8 mouse cellular contexts compared by ENCODE assay signal in the genomic region with DNA sequence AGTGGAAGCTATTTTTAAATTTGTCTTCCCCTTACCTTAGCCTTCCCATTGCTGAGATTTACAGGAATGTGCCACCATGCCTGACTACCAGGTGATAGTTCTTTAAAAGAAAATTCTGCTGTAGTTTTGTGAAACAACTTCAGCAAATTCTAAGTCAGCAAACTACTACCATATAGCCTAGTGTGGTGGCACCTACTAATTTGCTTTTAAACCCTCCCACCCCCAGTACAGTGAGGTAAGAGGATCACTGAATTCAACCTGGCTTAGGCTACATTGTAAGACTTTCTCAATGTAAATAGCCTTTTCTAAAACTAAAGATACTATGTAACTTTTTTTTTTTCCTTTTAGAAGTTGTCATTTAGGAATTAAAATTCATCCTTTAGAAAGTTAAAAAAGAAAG. TPM values are rescaled to one million over a fixed set of nuclear protein-coding genes. Genes with fewer than 3 reads are reported as not detected.
DNase-seq lines count a peak whose midpoint lies in the region; ATAC-seq and TF ChIP-seq lines count a peak whose summit lies in the region.

No protein-coding gene starts in this region.

- TF ChIP-seq CTCF in heart, postnatal 0 days (IDR thresholded peaks at IDR 0.05; ENCODE audit: low read depth), result no peak
- TF ChIP-seq CTCF in cortical plate, adult 2 months (IDR thresholded peaks at IDR 0.05; ENCODE audit: extremely low read depth, insufficient read depth, low read length), result no peak

- DNase-seq in heart, postnatal 0 days (ENCODE audit: low spot score), result no peak
- no peak for DNase-seq in heart, postnatal 36 days
- no peak for DNase-seq in midbrain, embryonic 14.5 days
- no peak for DNase-seq in urinary bladder, adult 2 months (ENCODE audit: low spot score)
- DNase-seq in cerebellum, postnatal 25 days, result no peak
- no peak for DNase-seq in left cerebral cortex, adult 18-20 months (ENCODE audit: low spot score in 2 of 2)

- H3K4me2 ChIP-seq in heart, postnatal 0 days (ENCODE audit: low read depth, low read length), result peak overlapping the region; percentile 86
- peak overlapping the region; percentile 73 for H3K4me2 ChIP-seq in hindbrain, embryonic 16.5 days (ENCODE audit: low read length)
- peak overlapping the region; percentile 60 for H3K4me2 ChIP-seq in midbrain, embryonic 14.5 days (ENCODE audit: low read length)

- intact Hi-C loops in heart, postnatal 36 days (cut with DNase I), result loop anchor here (2.0 kb wide), 1 partner anchor 87 kb away; a partner anchor contains a TSS

- no peaks in the 10 kb centered on the region for H3K27me3 ChIP-seq in heart, postnatal 0 days (ENCODE audit: control insufficient read depth, insufficient read depth, low read length)
- no peaks in the 10 kb centered on the region for H3K27me3 ChIP-seq in hindbrain, embryonic 16.5 days (replicated peaks; ENCODE audit: control insufficient read depth, insufficient read depth, low read length)
- H3K27me3 ChIP-seq in midbrain, embryonic 14.5 days (ENCODE audit: control insufficient read depth, insufficient read depth, low read length), result no peaks in the 10 kb centered on the region

- H3K4me1 ChIP-seq in heart, postnatal 0 days (ENCODE audit: control insufficient read depth, insufficient read depth), result peaks cover 9% of the 10 kb centered on the region; the same call in 1 of the 2 replicates
- H3K4me1 ChIP-seq in cortical plate, adult 2 months (ENCODE audit: control insufficient read depth, insufficient read depth, low read length), result peaks cover 3% of the 10 kb centered on the region; the same call in 1 of the 2 replicates
- H3K4me1 ChIP-seq in hindbrain, embryonic 16.5 days (ENCODE audit: control insufficient read depth, insufficient read depth, low read depth, low read length), result peaks cover 21% of the 10 kb centered on the region
- H3K4me1 ChIP-seq in midbrain, embryonic 14.5 days (ENCODE audit: control insufficient read depth, insufficient read depth, low read length), result peaks cover 17% of the 10 kb centered on the region

- H3K9me3 ChIP-seq in heart, postnatal 0 days (replicated peaks; ENCODE audit: control insufficient read depth, low read length), result no peaks in the 10 kb centered on the region
- no peaks in the 10 kb centered on the region for H3K9me3 ChIP-seq in hindbrain, embryonic 16.5 days (ENCODE audit: control insufficient read depth, low read length)
- no peaks in the 10 kb centered on the region for H3K9me3 ChIP-seq in midbrain, embryonic 14.5 days (ENCODE audit: control insufficient read depth, low read length)

- no peak for TF ChIP-seq POLR2A in cortical plate, adult 2 months (IDR thresholded peaks at IDR 0.05; ENCODE audit: extremely low read depth, insufficient read depth, low read length)

- no peak for ATAC-seq in heart, postnatal 0 days (ENCODE audit: insufficient read depth, low read depth)
- ATAC-seq in hindbrain, embryonic 16.5 days, result no peak
- no peak for ATAC-seq in midbrain, embryonic 14.5 days (ENCODE audit: low FRiP score, low TSS enrichment)

- H3K36me3 ChIP-seq in heart, postnatal 0 days (replicated peaks; ENCODE audit: control insufficient read depth, insufficient read depth, low read length), result peaks cover 13% of the 10 kb centered on the region
- peaks cover 4% of the 10 kb centered on the region; the same call in 1 of the 2 replicates for H3K36me3 ChIP-seq in hindbrain, embryonic 16.5 days (ENCODE audit: control insufficient read depth, insufficient read depth, low read length)
- H3K36me3 ChIP-seq in midbrain, embryonic 14.5 days (ENCODE audit: control insufficient read depth, insufficient read depth, low read length), result peaks cover 9% of the 10 kb centered on the region; the same call in 1 of the 2 replicates

- H3K4me3 ChIP-seq in heart, postnatal 0 days (ENCODE audit: low read depth, low read length), result peak overlapping the region; percentile 83
- H3K4me3 ChIP-seq in cortical plate, adult 2 months (ENCODE audit: insufficient read depth, low read length), result peak overlapping the region; percentile 87; the same call in 1 of the 2 replicates
- H3K4me3 ChIP-seq in hindbrain, embryonic 16.5 days (ENCODE audit: low read length), result peak overlapping the region; percentile 93
- H3K4me3 ChIP-seq in midbrain, embryonic 14.5 days (replicated peaks; ENCODE audit: low read depth, low read length), result peak overlapping the region; percentile 92

- no peak overlapping the region for H3K27ac ChIP-seq in heart, postnatal 0 days (ENCODE audit: low read depth)
- H3K27ac ChIP-seq in cortical plate, adult 2 months (ENCODE audit: insufficient read depth, low read length), result no peak overlapping the region
- H3K27ac ChIP-seq in hindbrain, embryonic 16.5 days (ENCODE audit: low read depth, low read length), result no peak overlapping the region
- no peak overlapping the region for H3K27ac ChIP-seq in midbrain, embryonic 14.5 days (replicated peaks; ENCODE audit: low read depth, low read length)

- H3K9ac ChIP-seq in heart, postnatal 0 days (replicated peaks; ENCODE audit: low read depth, low read length), result no peak overlapping the region
- no peak overlapping the region; the same call in 1 of the 2 replicates for H3K9ac ChIP-seq in hindbrain, embryonic 16.5 days (ENCODE audit: low read depth, low read length)
- 0 out of 2 replicates have a peak overlapping the region, but pooled peaks have one; percentile 81 for H3K9ac ChIP-seq in midbrain, embryonic 14.5 days (replicated peaks; ENCODE audit: low read length)

- TF ChIP-seq EP300 in heart, postnatal 0 days (IDR thresholded peaks at IDR 0.05; ENCODE audit: low read depth), result no peak

RNA-seq across cellular contexts. Expression of a gene that starts 1.5 kb away (rescaled TPM):
- total RNA-seq in heart, postnatal 0 days (2014; rRNA removed; ENCODE audit: low replicate concordance), result 34.0 and 51.2 TPM in 2 replicates
- 32.3 and 33.8 TPM in 2 replicates for polyA plus RNA-seq in heart, postnatal 0 days (2015; fragmentation: Nextera tagmentation; extraction: Ambion mirVana)
- 10 to 100 TPM; 33.2 to 33.9 TPM for total RNA-seq in heart, postnatal 36 days (2021)
- 31.2 and 32.4 TPM in 2 replicates for polyA plus RNA-seq in cortical plate, adult 2 months (2012; rRNA removed)
- polyA plus RNA-seq in hindbrain, embryonic 16.5 days (2015; fragmentation: Nextera tagmentation; extraction: Ambion mirVana), result 76.5 and 86.9 TPM in 2 replicates
- 67.1 and 89.4 TPM in 2 replicates for polyA plus RNA-seq in midbrain, embryonic 14.5 days (2014; fragmentation: Nextera tagmentation; extraction: Ambion mirVana)
- polyA plus RNA-seq in urinary bladder, adult 2 months (2012; rRNA removed), result 29.0 and 34.9 TPM in 2 replicates
- total RNA-seq in left cerebral cortex, adult 18-20 months (2021), result 10 to 100 TPM; 37.5 to 40.8 TPM

RNA-seq across cellular contexts. Expression of a gene that starts 14.3 kb away (rescaled TPM):
- total RNA-seq in heart, postnatal 0 days (2014; rRNA removed; ENCODE audit: low replicate concordance), result 0.08 TPM in 1 of 2 replicates, not detected in the other
- 0.10 and 0.15 TPM in 2 replicates for polyA plus RNA-seq in heart, postnatal 0 days (2015; fragmentation: Nextera tagmentation; extraction: Ambion mirVana)
- under 1 TPM in 1 of 2 experiments, not detected in 1; 0.06 TPM for total RNA-seq in heart, postnatal 36 days (2021)
- 6.0 and 6.5 TPM in 2 replicates for polyA plus RNA-seq in cortical plate, adult 2 months (2012; rRNA removed)
- 3.7 and 4.2 TPM in 2 replicates for polyA plus RNA-seq in hindbrain, embryonic 16.5 days (2015; fragmentation: Nextera tagmentation; extraction: Ambion mirVana)
- 3.8 and 5.2 TPM in 2 replicates for polyA plus RNA-seq in midbrain, embryonic 14.5 days (2014; fragmentation: Nextera tagmentation; extraction: Ambion mirVana)
- polyA plus RNA-seq in urinary bladder, adult 2 months (2012; rRNA removed), result 2.3 and 2.4 TPM in 2 replicates
- total RNA-seq in left cerebral cortex, adult 18-20 months (2021), result 1 to 10 TPM; 4.9 to 5.1 TPM
